Mouse (Mus musculus) neural tube, embryonic 15.5 days (tissue): ENCODE results near the gene Clpsl2. TPM values are rescaled to one million over a fixed set of nuclear protein-coding genes. Genes with fewer than 3 reads are reported as not detected.

Experiments
- ATAC-seq: fragments of 200-750 bp; cut with Nextera tagmentation; 2 replicates; pipeline ENCODE4 v1.8.0; 2017; ENCODE audit warnings: mild to moderate bottlenecking, moderate TSS enrichment, moderate library complexity; ENCODE audit not compliant: low FRiP score
- H3K27ac ChIP-seq: fragments of 300-500 bp; sonication (generic); replicated peaks from 2 replicates; pipeline ENCODE4 v1.5.1; 2015; ENCODE audit warnings: mild to moderate bottlenecking, inconsistent platforms
- H3K27me3 ChIP-seq: fragments of 300-500 bp; sonication (generic); replicated peaks from 2 replicates; pipeline ENCODE4 v1.6.1; 2015; ENCODE audit warnings: inconsistent platforms
- H3K36me3 ChIP-seq: fragments of 300-500 bp; sonication (generic); 2 replicates; pipeline ENCODE4 v1.6.1; 2015; ENCODE audit warnings: inconsistent platforms
- H3K4me1 ChIP-seq: fragments of 300-500 bp; sonication (generic); 2 replicates; pipeline ENCODE4 v1.6.1; 2015; ENCODE audit warnings: inconsistent platforms
- H3K4me2 ChIP-seq: fragments of 300-500 bp; sonication (generic); 2 replicates; pipeline ENCODE4 v1.6.1; 2015; ENCODE audit warnings: inconsistent platforms, mild to moderate bottlenecking, moderate library complexity
- H3K4me3 ChIP-seq: fragments of 300-500 bp; sonication (generic); replicated peaks from 2 replicates; pipeline ENCODE4 v1.5.1; 2015; ENCODE audit warnings: mild to moderate bottlenecking, inconsistent platforms
- H3K9ac ChIP-seq: fragments of 300-500 bp; sonication (generic); replicated peaks from 2 replicates; pipeline ENCODE4 v1.6.1; 2015; ENCODE audit warnings: mild to moderate bottlenecking, inconsistent platforms
- H3K9me3 ChIP-seq: fragments of 300-500 bp; sonication (generic); replicated peaks from 2 replicates; pipeline ENCODE4 v1.6.1; 2016; ENCODE audit warnings: inconsistent platforms
- WGBS: fragments of 180-500 bp; shearing (Covaris S2); methylation state at CpG from one replicate; pipeline ENCODE4 v1.1.7; 2015; ENCODE audit warnings: mixed read lengths; 5-methylcytosine and 5-hydroxymethylcytosine counted together
- polyA plus RNA-seq: library from polyadenylated mRNA; unstranded; fragments of >200 nt; fragmentation: Nextera tagmentation; extraction: Ambion mirVana; gene quantifications from 2 replicates; pipeline ENCODE4 v1.2.1, GENCODE M21; 2015

The Clpsl2 gene
- polyA plus RNA-seq = not detected in 2 replicates

GRCm38 (mm10) chr17:28549111-28549510 is at the start of gene Clpsl2:
TSS of gene Clpsl2 (plus strand) at chr17:28549411.
- Histone ChIP-seq H3K4me2 (no peak within 1 kb of the TSS), H3K9ac (no peak within 1 kb of the TSS), H3K27me3 (no peaks in the 10 kb centered on the region), H3K4me3 (no peak within 1 kb of the TSS), H3K4me1 (peaks cover 7% of the 10 kb centered on the region), H3K36me3 (no peaks in the 10 kb centered on the region), H3K9me3 (no peaks in the 10 kb centered on the region), H3K27ac (no peak within 1 kb of the TSS)
- ATAC-seq = no peak
- WGBS = 79% methylated on average over 14 of the region's 14 CpGs

GRCm38 (mm10) chr17:28500465-28500864 is 48.7 kb upstream of the Clpsl2 start:
- H3K4me1 ChIP-seq = no peaks in the 10 kb centered on the region
- no peak for ATAC-seq
- 79% methylated on average over 3 of the region's 3 CpGs for WGBS
- no peaks in the 10 kb centered on the region for H3K27me3 ChIP-seq
- no peak overlapping the region for H3K27ac ChIP-seq
- H3K4me2 ChIP-seq = no peak overlapping the region
- no peaks in the 10 kb centered on the region for H3K36me3 ChIP-seq
- H3K9ac ChIP-seq = no peak overlapping the region
- H3K9me3 ChIP-seq = no peaks in the 10 kb centered on the region
- H3K4me3 ChIP-seq = no peak overlapping the region

GRCm38 (mm10) chr17:28502196-28502821 is 46.9 kb upstream of the Clpsl2 start:
- H3K9ac ChIP-seq = no peak overlapping the region
- ATAC-seq = no peak
- H3K9me3 ChIP-seq = no peaks in the 10 kb centered on the region
- no peaks in the 10 kb centered on the region for H3K36me3 ChIP-seq
- H3K4me2 ChIP-seq = no peak overlapping the region
- WGBS = 66% methylated on average over 7 of the region's 7 CpGs
- H3K4me3 ChIP-seq = no peak overlapping the region
- H3K27ac ChIP-seq = no peak overlapping the region
- peaks cover 4% of the 10 kb centered on the region; the same call in 1 of the 2 replicates for H3K4me1 ChIP-seq
- no peaks in the 10 kb centered on the region for H3K27me3 ChIP-seq

- no peak overlapping the region for H3K4me2 ChIP-seq
- ATAC-seq = no peak
- H3K4me1 ChIP-seq = peaks cover 4% of the 10 kb centered on the region; the same call in 1 of the 2 replicates
- H3K27me3 ChIP-seq = no peaks in the 10 kb centered on the region
- no peak overlapping the region for H3K9ac ChIP-seq
- H3K27ac ChIP-seq = no peak overlapping the region
- no peaks in the 10 kb centered on the region for H3K9me3 ChIP-seq
- no peaks in the 10 kb centered on the region for H3K36me3 ChIP-seq
- 78% methylated on average over 6 of the region's 6 CpGs for WGBS
- H3K4me3 ChIP-seq = no peak overlapping the region
Measured at GRCm38 (mm10) chr17:28504182-28504581, 45.0 kb upstream of the Clpsl2 start.

GRCm38 (mm10) chr17:28505591-28505990 is 43.6 kb upstream of the Clpsl2 start:
- WGBS = 96% methylated on average over 4 of the region's 4 CpGs
- no peaks in the 10 kb centered on the region for H3K27me3 ChIP-seq
- no peak for ATAC-seq
- no peak overlapping the region for H3K4me3 ChIP-seq
- H3K36me3 ChIP-seq = no peaks in the 10 kb centered on the region
- H3K4me2 ChIP-seq = no peak overlapping the region
- no peak overlapping the region for H3K27ac ChIP-seq
- H3K9me3 ChIP-seq = no peaks in the 10 kb centered on the region
- H3K9ac ChIP-seq = no peak overlapping the region
- H3K4me1 ChIP-seq = peaks cover 8% of the 10 kb centered on the region

GRCm38 (mm10) chr17:28506895-28507294 is 42.3 kb upstream of the Clpsl2 start:
- H3K27ac ChIP-seq = no peak overlapping the region
- H3K4me1 ChIP-seq = peaks cover 13% of the 10 kb centered on the region
- no peak overlapping the region for H3K4me2 ChIP-seq
- 0 out of 2 replicates have a peak, but pooled peaks cover 2% of the 10 kb centered on the region for H3K27me3 ChIP-seq
- no peaks in the 10 kb centered on the region for H3K9me3 ChIP-seq
- H3K4me3 ChIP-seq = no peak overlapping the region
- no peaks in the 10 kb centered on the region for H3K36me3 ChIP-seq
- WGBS = 31% methylated on average over 5 of the region's 5 CpGs
- ATAC-seq = no peak
- no peak overlapping the region for H3K9ac ChIP-seq

GRCm38 (mm10) chr17:28507496-28507895 is 41.7 kb upstream of the Clpsl2 start:
- H3K9me3 ChIP-seq = no peaks in the 10 kb centered on the region
- no peak overlapping the region for H3K4me2 ChIP-seq
- 60% methylated on average over 4 of the region's 5 CpGs for whole genome bisulfite sequencing
- H3K4me3 ChIP-seq = no peak overlapping the region
- 0 out of 2 replicates have a peak, but pooled peaks cover 2% of the 10 kb centered on the region for H3K27me3 ChIP-seq
- H3K27ac ChIP-seq = no peak overlapping the region
- H3K9ac ChIP-seq = no peak overlapping the region
- ATAC-seq = no peak
- H3K4me1 ChIP-seq = peaks cover 16% of the 10 kb centered on the region
- no peaks in the 10 kb centered on the region for H3K36me3 ChIP-seq

- no peak overlapping the region for H3K4me3 ChIP-seq
- no peak overlapping the region for H3K9ac ChIP-seq
- no peak for ATAC-seq
- no peak overlapping the region for H3K27ac ChIP-seq
- WGBS = 6% methylated on average over 28 of the region's 28 CpGs
- peaks cover 23% of the 10 kb centered on the region for H3K4me1 ChIP-seq
- peaks cover 7% of the 10 kb centered on the region; the same call in 1 of the 2 replicates for H3K27me3 ChIP-seq
- peak overlapping the region; percentile 40 for H3K4me2 ChIP-seq
- H3K9me3 ChIP-seq = no peaks in the 10 kb centered on the region
- no peaks in the 10 kb centered on the region for H3K36me3 ChIP-seq
Measured at GRCm38 (mm10) chr17:28510445-28511342, 38.5 kb upstream of the Clpsl2 start.

- Histone ChIP-seq H3K27me3 (peaks cover 10% of the 10 kb centered on the region; the same call in 1 of the 2 replicates), H3K4me2 (no peak overlapping the region), H3K4me1 (peaks cover 23% of the 10 kb centered on the region), H3K4me3 (no peak overlapping the region), H3K9ac (no peak overlapping the region), H3K27ac (no peak overlapping the region), H3K9me3 (no peaks in the 10 kb centered on the region), H3K36me3 (no peaks in the 10 kb centered on the region)
- no peak for ATAC-seq
- WGBS = 45% methylated on average over 9 of the region's 9 CpGs
Measured at GRCm38 (mm10) chr17:28511616-28512541, 37.3 kb upstream of the Clpsl2 start.

- Histone ChIP-seq H3K4me3 (no peak overlapping the region), H3K9ac (no peak overlapping the region), H3K4me1 (peaks cover 26% of the 10 kb centered on the region), H3K36me3 (no peaks in the 10 kb centered on the region), H3K27me3 (peaks cover 10% of the 10 kb centered on the region; the same call in 1 of the 2 replicates), H3K9me3 (no peaks in the 10 kb centered on the region), H3K4me2 (no peak overlapping the region), H3K27ac (no peak overlapping the region)
- no peak for ATAC-seq
- WGBS = 35% methylated on average over 6 of the region's 6 CpGs
Measured at GRCm38 (mm10) chr17:28512696-28513095, 36.5 kb upstream of the Clpsl2 start.

GRCm38 (mm10) chr17:28513337-28513736 is 35.9 kb upstream of the Clpsl2 start:
- Histone ChIP-seq H3K27me3 (peaks cover 10% of the 10 kb centered on the region; the same call in 1 of the 2 replicates), H3K9ac (no peak overlapping the region), H3K9me3 (no peaks in the 10 kb centered on the region), H3K27ac (no peak overlapping the region), H3K36me3 (no peaks in the 10 kb centered on the region), H3K4me3 (no peak overlapping the region), H3K4me2 (no peak overlapping the region), H3K4me1 (peaks cover 33% of the 10 kb centered on the region)
- no peak for ATAC-seq
- 93% methylated on average over 1 of the region's 1 CpGs for WGBS
